Mouse (Mus musculus) lung, adult 2 months (tissue): Measurements from ENCODE around the gene Ccdc34. TPM values are rescaled to one million over a fixed set of nuclear protein-coding genes. Genes with fewer than 3 reads are reported as not detected.

Experiments used
- DNase-seq: peaks from one replicate; pipeline ENCODE4 v3.0.0; 2022
- H3K4me1 ChIP-seq: fragments of 200-500 bp; 2 replicates; pipeline ENCODE4 v1.6.1; 2011; ENCODE audit warnings: low read length; ENCODE audit not compliant: control insufficient read depth, insufficient read depth
- H3K4me3 ChIP-seq: fragments of 200-500 bp; replicated peaks from 2 replicates; pipeline ENCODE3; 2011; ENCODE audit warnings: low read depth, mild to moderate bottlenecking, control low read depth, low read length; ENCODE audit errors: extremely low read depth
- CTCF ChIP-seq: fragments of 200-500 bp; IDR thresholded peaks from 2 replicates; pipeline ENCODE4 v1.5.1; 2011; ENCODE audit warnings: mild to moderate bottlenecking, low read length, control low read depth; ENCODE audit not compliant: insufficient read depth
- POLR2A ChIP-seq: fragments of 200-500 bp; IDR thresholded peaks from 2 replicates; pipeline ENCODE4 v1.6.1; 2011; ENCODE audit warnings: low read depth, mild to moderate bottlenecking, control low read depth, low read length, borderline replicate concordance; ENCODE audit errors: extremely low read depth
- WGBS: fragments of 180-500 bp; shearing (Covaris S2); methylation state at CpG from one replicate; pipeline ENCODE4 v1.1.7; 2018; 5-methylcytosine and 5-hydroxymethylcytosine counted together
- polyA plus RNA-seq: library from polyadenylated mRNA; depleted of rRNA; stranded (reverse); fragments of >200 nt; gene quantifications from 2 replicates; pipeline ENCODE4 v1.2.3, GENCODE M21; 2012

Gene Ccdc34
- polyA plus RNA-seq, 1 experiment: 3.9 TPM

GRCm38 (mm10) chr2:109993404-109993803 is 24.2 kb upstream of the Ccdc34 start:
- no peak for DNase-seq
- no peak overlapping the region for H3K4me3 ChIP-seq
- TF ChIP-seq CTCF (no peak), POLR2A (no peak)
- H3K4me1 ChIP-seq: no peaks in the 10 kb centered on the region

GRCm38 (mm10) chr2:109995061-109995460 is 22.6 kb upstream of the Ccdc34 start:
- DNase-seq: no peak
- WGBS: 54% methylated on average over 2 of the region's 2 CpGs
- Histone ChIP-seq H3K4me1 (no peaks in the 10 kb centered on the region), H3K4me3 (no peak overlapping the region)
- no peak for TF ChIP-seq POLR2A
- no peak for TF ChIP-seq CTCF

GRCm38 (mm10) chr2:109996411-109996810 is 21.2 kb upstream of the Ccdc34 start:
- H3K4me1 ChIP-seq: no peaks in the 10 kb centered on the region
- TF ChIP-seq CTCF: no peak
- TF ChIP-seq POLR2A: no peak
- no peak for DNase-seq
- H3K4me3 ChIP-seq: no peak overlapping the region
- 73% methylated on average over 12 of the region's 12 CpGs for WGBS

GRCm38 (mm10) chr2:110004668-110005067 is 12.9 kb upstream of the Ccdc34 start:
- no peak for TF ChIP-seq CTCF
- no peak for TF ChIP-seq POLR2A
- 57% methylated on average over 1 of the region's 1 CpGs for WGBS
- no peak overlapping the region for H3K4me3 ChIP-seq
- no peaks in the 10 kb centered on the region for H3K4me1 ChIP-seq
- no peak for DNase-seq

GRCm38 (mm10) chr2:110005164-110005563 is 12.5 kb upstream of the Ccdc34 start:
- TF ChIP-seq CTCF: no peak
- no peak for TF ChIP-seq POLR2A
- Histone ChIP-seq H3K4me3 (no peak overlapping the region), H3K4me1 (no peaks in the 10 kb centered on the region)
- no peak for DNase-seq
- 64% methylated on average over 3 of the region's 3 CpGs for WGBS

GRCm38 (mm10) chr2:110005596-110006239 is 11.9 kb upstream of the Ccdc34 start:
- H3K4me1 ChIP-seq: no peaks in the 10 kb centered on the region
- H3K4me3 ChIP-seq: no peak overlapping the region
- no peak for TF ChIP-seq POLR2A
- TF ChIP-seq CTCF: no peak
- 76% methylated on average over 3 of the region's 3 CpGs for WGBS
- no peak for DNase-seq

- DNase-seq: no peak
- TF ChIP-seq POLR2A: no peak
- no peak for TF ChIP-seq CTCF
- 88% methylated on average over 10 of the region's 10 CpGs for WGBS
- no peak overlapping the region for H3K4me3 ChIP-seq
- no peaks in the 10 kb centered on the region for H3K4me1 ChIP-seq
Measured at GRCm38 (mm10) chr2:110007423-110008267, 10.0 kb upstream of the Ccdc34 start.

- TF ChIP-seq CTCF (no peak), POLR2A (no peak)
- Histone ChIP-seq H3K4me3 (no peak overlapping the region), H3K4me1 (no peaks in the 10 kb centered on the region)
- no peak for DNase-seq
Measured at GRCm38 (mm10) chr2:110009449-110009848, 8.2 kb upstream of the Ccdc34 start.

GRCm38 (mm10) chr2:110012184-110012725 is 5.4 kb upstream of the Ccdc34 start:
- no peak overlapping the region for H3K4me3 ChIP-seq
- 82% methylated on average over 13 of the region's 13 CpGs for WGBS
- no peaks in the 10 kb centered on the region for H3K4me1 ChIP-seq
- TF ChIP-seq CTCF: no peak
- no peak for TF ChIP-seq POLR2A
- no peak for DNase-seq
